Comparison of ENCODE assay signal across 8 mouse cellular contexts in genomic region chr12:65073611-65074178, GRCm38 (mm10). TPM values are rescaled to one million over a fixed set of nuclear protein-coding genes. Genes with fewer than 3 reads are reported as not detected.
A peak's percentile ranks its signal among the peaks of the same experiment; 100 is the strongest.
DNase-seq lines count a peak whose midpoint lies in the region; ATAC-seq and TF ChIP-seq lines count a peak whose summit lies in the region.

Gene Fkbp3 (minus strand): TSS chr12:65074007.

- H3K4me2 ChIP-seq in embryonic facial prominence, embryonic 13.5 days = peak within 1 kb of the TSS; percentile 87
- H3K4me2 ChIP-seq in limb, embryonic 12.5 days = peak within 1 kb of the TSS; percentile 69
- H3K4me2 ChIP-seq in midbrain, embryonic 15.5 days = peak within 1 kb of the TSS; percentile 88

- ATAC-seq in embryonic facial prominence, embryonic 13.5 days (ENCODE audit: insufficient number of reproducible peaks, insufficient read depth, low FRiP score, low TSS enrichment, low read depth) = peak; percentile 100
- peak; percentile 99 for ATAC-seq in limb, embryonic 12.5 days (ENCODE audit: insufficient number of reproducible peaks, insufficient read depth, low FRiP score, low TSS enrichment, low read depth)
- peak; percentile 99 for ATAC-seq in midbrain, embryonic 15.5 days (replicated peaks)

- peaks cover 5% of the 10 kb centered on the region for H3K36me3 ChIP-seq in embryonic facial prominence, embryonic 13.5 days
- no peaks in the 10 kb centered on the region; the same call in 1 of the 2 replicates for H3K36me3 ChIP-seq in kidney, adult 2 months (ENCODE audit: control insufficient read depth, insufficient read depth, low read length)
- peaks cover 10% of the 10 kb centered on the region for H3K36me3 ChIP-seq in limb, embryonic 12.5 days
- H3K36me3 ChIP-seq in midbrain, embryonic 15.5 days (replicated peaks) = 0 out of 2 replicates have a peak, but pooled peaks cover 5% of the 10 kb centered on the region
- H3K36me3 ChIP-seq in spleen, adult 2 months (ENCODE audit: control insufficient read depth, insufficient read depth, low read length) = peaks cover 2% of the 10 kb centered on the region

- peak within 1 kb of the TSS; percentile 93 for H3K27ac ChIP-seq in embryonic facial prominence, embryonic 13.5 days
- H3K27ac ChIP-seq in kidney, adult 2 months (ENCODE audit: insufficient read depth, low read depth, low read length) = peak within 1 kb of the TSS; percentile 81
- H3K27ac ChIP-seq in limb, embryonic 12.5 days = peak within 1 kb of the TSS; percentile 93
- peak within 1 kb of the TSS; percentile 97 for H3K27ac ChIP-seq in midbrain, embryonic 15.5 days
- peak within 1 kb of the TSS; percentile 97 for H3K27ac ChIP-seq in spleen, adult 2 months (ENCODE audit: insufficient read depth, low read length)

- no peak for TF ChIP-seq CTCF in kidney, adult 2 months (conservative IDR thresholded peaks at IDR 0.05; ENCODE audit: insufficient read depth, insufficient read length, low read depth, low read length)
- TF ChIP-seq CTCF in spleen, adult 2 months (IDR thresholded peaks at IDR 0.05; ENCODE audit: extremely low read depth, insufficient read depth, insufficient read length, insufficient replicate concordance) = no peak

- no peaks in the 10 kb centered on the region for H3K27me3 ChIP-seq in embryonic facial prominence, embryonic 13.5 days
- H3K27me3 ChIP-seq in kidney, adult 2 months (replicated peaks; ENCODE audit: control insufficient read depth, insufficient read depth, low read length) = no peaks in the 10 kb centered on the region
- no peaks in the 10 kb centered on the region for H3K27me3 ChIP-seq in limb, embryonic 12.5 days
- no peaks in the 10 kb centered on the region for H3K27me3 ChIP-seq in midbrain, embryonic 15.5 days (replicated peaks)
- no peaks in the 10 kb centered on the region for H3K27me3 ChIP-seq in spleen, adult 2 months (ENCODE audit: control insufficient read depth, insufficient read depth, low read length)

- peak; percentile 97 for DNase-seq in 3134 (ENCODE audit: extremely low read depth, insufficient read length, low spot score)
- DNase-seq in adrenal gland, postnatal 36 days = peak; percentile 99
- peak; percentile 98 for DNase-seq in heart, adult 18-20 months
- peak; percentile 98 for DNase-seq in kidney, adult 2 months
- DNase-seq in spleen, adult 2 months (ENCODE audit: low read depth in 1 of 2, low spot score in 2 of 2) = peak; percentile 92 to 96

- H3K4me1 ChIP-seq in embryonic facial prominence, embryonic 13.5 days = peaks cover 28% of the 10 kb centered on the region
- H3K4me1 ChIP-seq in kidney, adult 2 months (ENCODE audit: control insufficient read depth, insufficient read depth, low read length) = no peaks in the 10 kb centered on the region; the same call in 1 of the 2 replicates
- H3K4me1 ChIP-seq in limb, embryonic 12.5 days (replicated peaks) = peaks cover 24% of the 10 kb centered on the region
- peaks cover 42% of the 10 kb centered on the region for H3K4me1 ChIP-seq in midbrain, embryonic 15.5 days
- peaks cover 5% of the 10 kb centered on the region for H3K4me1 ChIP-seq in spleen, adult 2 months (ENCODE audit: control insufficient read depth, insufficient read depth, insufficient read length)

- H3K4me3 ChIP-seq in embryonic facial prominence, embryonic 13.5 days = peak within 1 kb of the TSS; percentile 83
- peak within 1 kb of the TSS; percentile 75 for H3K4me3 ChIP-seq in kidney, adult 2 months (ENCODE audit: insufficient read depth, low read depth, low read length)
- H3K4me3 ChIP-seq in limb, embryonic 12.5 days (replicated peaks) = peak within 1 kb of the TSS; percentile 89
- peak within 1 kb of the TSS; percentile 66 for H3K4me3 ChIP-seq in midbrain, embryonic 15.5 days
- peak within 1 kb of the TSS; percentile 91 for H3K4me3 ChIP-seq in spleen, adult 2 months (ENCODE audit: extremely low read depth, insufficient read depth, insufficient read length)

- peak; percentile 92 for TF ChIP-seq POLR2A in kidney, adult 2 months (IDR thresholded peaks at IDR 0.05; ENCODE audit: low read depth, low read length)
- peak; percentile 93 for TF ChIP-seq POLR2A in spleen, adult 2 months (IDR thresholded peaks at IDR 0.05; ENCODE audit: low read depth, low read length)

- WGBS in embryonic facial prominence, embryonic 13.5 days = under 1% methylated on average over 49 of the region's 49 CpGs
- under 1% methylated on average over 49 of the region's 49 CpGs for WGBS in kidney, adult 2 months
- under 1% methylated on average over 49 of the region's 49 CpGs for WGBS in limb, embryonic 12.5 days
- WGBS in midbrain, embryonic 15.5 days = under 1% methylated on average over 49 of the region's 49 CpGs
- WGBS in spleen, adult 2 months = under 1% methylated on average over 49 of the region's 49 CpGs

- no peaks in the 10 kb centered on the region for H3K9me3 ChIP-seq in embryonic facial prominence, embryonic 13.5 days
- no peaks in the 10 kb centered on the region for H3K9me3 ChIP-seq in limb, embryonic 12.5 days
- H3K9me3 ChIP-seq in midbrain, embryonic 15.5 days = no peaks in the 10 kb centered on the region

- H3K9ac ChIP-seq in embryonic facial prominence, embryonic 13.5 days = peak within 1 kb of the TSS; percentile 96
- peak within 1 kb of the TSS; percentile 89 for H3K9ac ChIP-seq in limb, embryonic 12.5 days (replicated peaks)
- H3K9ac ChIP-seq in midbrain, embryonic 15.5 days = peak within 1 kb of the TSS; percentile 74

RNA-seq across cellular contexts. Expression of gene Fkbp3, which starts in this region (rescaled TPM):
- 100 to 1,000 TPM; 107 to 113 TPM for total RNA-seq in adrenal gland, postnatal 36 days (2021)
- 495 and 555 TPM in 2 replicates for polyA plus RNA-seq in embryonic facial prominence, embryonic 13.5 days (2015; fragmentation: Nextera tagmentation; extraction: Ambion mirVana)
- total RNA-seq in heart, adult 18-20 months (2021) = 100 to 1,000 TPM; 261 to 263 TPM
- 50.5 and 80.3 TPM in 2 replicates for polyA plus RNA-seq in kidney, adult 2 months (2012; rRNA removed)
- polyA plus RNA-seq in limb, embryonic 12.5 days (2016; fragmentation: Nextera tagmentation; extraction: Ambion mirVana) = 568 and 612 TPM in 2 replicates
- polyA plus RNA-seq in midbrain, embryonic 15.5 days (2015; fragmentation: Nextera tagmentation; extraction: Ambion mirVana) = 353 and 367 TPM in 2 replicates
- polyA plus RNA-seq in spleen, adult 2 months (2012; rRNA removed) = 15.7 and 17.3 TPM in 2 replicates

Comparison
In these comparisons a context has a peak if more than half of its experiments do, and no peak if none do; other contexts are left out.
1. Peak in every context shown above with its lines: DNase-seq, ATAC-seq, H3K4me3 ChIP-seq and H3K27ac ChIP-seq.